Mouse (Mus musculus) embryonic fibroblast, embryonic 13.5 days (primary cell): ENCODE results near the gene Sh2b1.
A peak's percentile ranks its signal among the peaks of the same experiment; 100 is the strongest.

Experiments used
- CTCF ChIP-seq: IDR thresholded peaks from 2 replicates; pipeline ENCODE4 v1.5.1; 2011; ENCODE audit warnings: mild to moderate bottlenecking, control low read depth, low read length, moderate library complexity, borderline replicate concordance; ENCODE audit not compliant: insufficient read depth
- POLR2A ChIP-seq: IDR thresholded peaks from 2 replicates; pipeline ENCODE4 v1.6.1; 2011; ENCODE audit warnings: low read depth, mild to moderate bottlenecking, control low read depth, low read length, moderate library complexity

DNA sequence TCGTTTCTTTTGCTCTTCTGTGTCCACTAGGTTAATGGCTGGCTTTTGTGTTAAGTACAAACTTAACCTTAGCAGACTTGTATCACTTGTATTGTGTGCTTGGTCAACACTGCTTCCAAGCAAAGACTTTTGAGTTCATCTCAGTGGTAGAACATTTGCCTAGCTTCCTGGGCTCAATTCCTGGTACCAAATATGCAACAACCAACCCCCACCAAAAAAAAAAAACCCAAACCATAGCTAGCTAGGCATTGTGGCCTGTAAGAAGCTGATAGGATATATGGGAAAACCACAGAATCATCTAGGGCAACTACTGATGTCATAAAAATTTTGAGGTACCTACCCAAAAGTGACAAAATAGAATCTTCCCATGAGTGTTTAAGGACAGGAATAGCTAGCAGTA lies 15.8 kb upstream of the Sh2b1 start:
- TF ChIP-seq CTCF: no peak
- TF ChIP-seq POLR2A: 0 out of 2 replicates have a peak, but pooled peaks have one; percentile 12
